Mouse (Mus musculus): Measurements from ENCODE around the gene Pwwp2b.

Pwwp2b gene

GRCm38 (mm10) chr7:139247881-139248614, at the start of gene Pwwp2b:
Gene Pwwp2b, plus strand, starts transcription at chr7:139248482.
- DNase-seq (ENCODE audit: low read depth in 1 of 2, low spot score in 2 of 2) = peak in 1 of 2 experiments; percentile 70

DNA sequence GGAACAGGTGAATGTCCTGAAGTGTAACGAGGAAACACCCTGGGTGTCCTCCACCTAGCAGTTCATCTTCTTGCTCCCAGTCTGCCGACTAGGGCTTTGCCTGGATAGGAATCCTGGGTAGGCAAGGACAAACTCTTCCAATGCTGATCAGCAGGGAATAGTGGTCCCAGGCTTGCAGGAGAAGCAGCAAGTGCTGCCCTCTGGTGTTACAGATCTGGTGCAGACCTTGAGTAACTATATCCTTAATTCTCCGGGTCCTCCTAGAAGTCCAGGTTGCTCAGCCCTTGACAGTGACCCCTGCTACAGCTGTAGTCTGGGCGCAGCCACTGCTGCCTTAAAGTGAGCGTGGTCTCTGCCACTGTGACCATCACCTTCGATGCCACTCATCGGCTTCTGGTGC, 48.2 kb upstream of the Pwwp2b start:
- no peak for DNase-seq (ENCODE audit: low read depth in 1 of 2, low spot score in 2 of 2)

GRCm38 (mm10) chr7:139201209-139201608, 47.1 kb upstream of the Pwwp2b start:
- DNase-seq (ENCODE audit: low read depth in 1 of 2, low spot score in 2 of 2) = no peak

DNA sequence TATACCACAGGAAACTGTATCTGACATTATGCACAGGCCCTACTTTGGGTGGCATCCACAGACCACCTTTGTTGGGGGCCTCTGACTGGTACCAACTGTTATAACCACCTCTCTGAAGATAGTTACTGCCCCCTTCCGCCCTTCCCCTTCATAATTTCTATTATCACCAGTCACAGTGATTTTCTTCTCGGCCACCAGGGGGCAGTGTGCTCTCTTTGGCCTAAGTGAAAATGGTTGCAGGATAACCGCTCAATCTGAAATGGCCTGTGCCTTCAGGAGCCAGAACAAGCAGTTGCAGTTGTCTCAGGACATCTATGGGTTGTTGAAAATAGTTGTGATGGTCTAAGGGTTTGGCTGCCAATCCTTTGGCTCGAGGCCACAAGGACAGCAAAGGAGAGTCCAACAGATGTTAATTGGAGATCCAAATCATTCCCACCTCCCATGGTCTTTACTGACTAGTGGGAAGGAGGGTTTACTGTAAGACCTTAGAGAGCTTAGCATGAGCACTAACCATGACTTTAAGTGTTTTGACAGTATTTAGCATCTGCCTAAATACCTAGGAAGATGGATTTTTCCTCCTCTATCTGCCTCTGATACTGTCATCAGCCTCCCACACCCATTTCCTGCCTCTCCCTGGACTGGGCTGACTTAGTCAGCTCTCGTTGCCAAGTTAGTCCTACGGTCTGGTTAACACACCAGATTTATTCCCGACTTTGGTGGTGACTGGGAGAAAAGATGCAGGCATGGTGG, 40.1 kb upstream of the Pwwp2b start:
- DNase-seq (ENCODE audit: low read depth in 1 of 2, low spot score in 2 of 2) = no peak

GRCm38 (mm10) chr7:139208773-139209095, 39.5 kb upstream of the Pwwp2b start:
- no peak for DNase-seq (ENCODE audit: low read depth in 1 of 2, low spot score in 2 of 2)

DNA sequence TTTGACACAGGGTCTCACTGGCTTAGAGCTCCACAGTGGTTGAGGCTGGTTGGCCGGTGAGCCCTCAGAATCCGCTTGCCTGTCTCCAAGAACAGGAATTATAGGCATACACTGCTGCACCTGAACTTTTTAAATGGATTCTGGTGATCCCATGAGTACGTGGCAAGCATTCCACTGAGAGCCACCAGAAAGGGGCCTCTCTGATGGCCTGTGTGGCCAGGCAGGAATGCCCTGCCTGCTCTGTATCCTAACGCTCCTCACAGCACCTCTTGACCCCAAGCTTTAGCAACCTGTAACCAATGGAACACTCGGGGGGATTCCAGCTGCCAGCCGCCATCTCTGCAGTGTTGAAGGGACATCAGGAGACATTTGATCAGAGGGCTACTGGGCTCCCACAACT, 36.5 kb upstream of the Pwwp2b start:
- DNase-seq (ENCODE audit: low read depth in 1 of 2, low spot score in 2 of 2) = no peak

DNA sequence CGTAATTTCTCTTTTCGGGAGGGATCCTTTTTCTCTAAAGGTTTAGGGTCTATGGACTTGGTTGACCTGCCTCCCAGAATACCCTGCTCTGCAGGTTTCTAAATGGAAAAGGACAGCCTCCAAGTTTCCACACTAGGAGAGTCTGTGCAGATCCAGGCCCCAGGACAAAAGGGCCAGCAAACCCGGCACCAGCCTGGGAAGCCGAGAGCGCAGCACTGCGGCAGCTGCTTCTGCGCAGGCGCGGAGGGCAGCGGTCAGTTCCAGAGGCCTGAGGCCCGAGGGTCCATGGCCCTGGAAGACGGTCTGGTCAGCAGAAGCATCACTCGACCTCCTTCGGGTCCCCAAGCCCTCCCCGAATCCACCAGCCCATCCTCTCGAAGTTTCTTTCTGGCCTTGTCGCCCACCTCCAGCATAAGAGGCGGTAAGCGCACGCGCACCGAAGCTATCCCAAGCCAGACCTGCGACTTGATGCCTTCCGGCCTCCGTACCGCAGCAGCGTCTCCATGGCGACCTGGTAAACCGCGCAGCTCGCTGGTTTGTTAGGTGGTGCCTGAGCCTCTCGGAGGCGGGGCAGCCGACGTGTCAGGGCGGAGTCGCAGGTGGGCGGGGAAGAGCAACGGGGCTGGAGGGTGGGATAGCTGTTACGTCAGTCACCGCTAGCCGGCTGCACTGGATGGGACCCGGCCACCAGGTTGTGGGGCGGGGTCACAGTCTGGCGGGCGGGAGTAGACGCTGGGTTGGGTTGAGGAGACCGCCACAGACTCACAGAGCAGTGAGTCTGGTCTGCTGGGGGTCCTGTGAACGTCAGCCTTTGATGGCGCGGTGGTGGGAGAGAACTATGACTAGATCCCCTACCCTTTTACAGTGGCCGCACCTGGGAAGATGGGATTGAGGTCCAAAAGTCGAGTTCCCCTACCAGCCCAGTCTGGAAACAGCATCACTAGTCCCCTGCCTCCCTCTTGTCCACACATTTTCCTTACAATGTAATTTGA, 35.2 kb upstream of the Pwwp2b start, which contains the start of the genes Lrrc27 and Stk32c:
Gene Lrrc27 (plus strand): TSS at position 235 of the 992 bp plus-strand sequence.
Gene Stk32c (minus strand): TSS at position 554 of the 992 bp plus-strand sequence.
- DNase-seq (ENCODE audit: low read depth in 1 of 2, low spot score in 2 of 2) = peak; percentile 84 to 92

DNA sequence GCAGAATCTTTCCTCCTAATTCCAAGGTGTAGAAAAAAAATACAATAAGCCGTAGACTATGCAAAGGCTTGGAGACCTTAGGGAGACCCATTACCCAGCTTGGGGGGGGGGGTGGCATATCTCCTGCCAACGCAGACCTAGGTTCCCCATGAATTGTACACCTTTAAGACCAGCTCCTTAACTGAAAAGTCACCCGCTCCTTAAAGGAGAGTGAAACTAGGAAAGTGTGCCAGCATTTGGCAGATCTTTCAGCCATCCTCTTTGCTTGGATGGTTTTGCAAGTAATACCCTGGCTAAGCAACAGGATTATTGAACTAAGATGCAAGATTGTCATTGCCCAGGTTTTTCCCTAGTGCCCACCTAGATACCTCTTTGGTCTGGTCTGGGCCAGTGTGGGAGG, 34.5 kb upstream of the Pwwp2b start:
- no peak for DNase-seq (ENCODE audit: low read depth in 1 of 2, low spot score in 2 of 2)

DNA sequence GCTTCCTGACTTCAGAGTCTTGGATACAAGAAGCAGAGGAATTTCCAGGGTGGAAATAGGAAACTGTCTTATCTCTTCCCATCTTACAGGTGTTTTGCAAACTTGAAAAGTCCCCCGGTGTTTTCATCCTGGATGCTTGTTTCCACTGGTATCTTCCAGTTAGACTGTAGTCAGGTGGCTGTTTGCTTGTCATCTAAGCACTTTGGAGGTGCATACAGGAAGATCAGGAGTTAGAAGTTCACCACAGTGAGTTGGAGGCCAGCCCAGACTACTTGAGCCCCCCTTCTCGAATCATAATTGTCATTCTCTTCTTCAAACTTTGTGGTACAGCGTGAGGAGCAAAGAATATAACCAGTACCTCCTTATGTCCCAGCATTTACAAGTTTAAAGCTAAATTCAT, 34.1 kb upstream of the Pwwp2b start:
- DNase-seq (ENCODE audit: low read depth in 1 of 2, low spot score in 2 of 2) = no peak

DNA sequence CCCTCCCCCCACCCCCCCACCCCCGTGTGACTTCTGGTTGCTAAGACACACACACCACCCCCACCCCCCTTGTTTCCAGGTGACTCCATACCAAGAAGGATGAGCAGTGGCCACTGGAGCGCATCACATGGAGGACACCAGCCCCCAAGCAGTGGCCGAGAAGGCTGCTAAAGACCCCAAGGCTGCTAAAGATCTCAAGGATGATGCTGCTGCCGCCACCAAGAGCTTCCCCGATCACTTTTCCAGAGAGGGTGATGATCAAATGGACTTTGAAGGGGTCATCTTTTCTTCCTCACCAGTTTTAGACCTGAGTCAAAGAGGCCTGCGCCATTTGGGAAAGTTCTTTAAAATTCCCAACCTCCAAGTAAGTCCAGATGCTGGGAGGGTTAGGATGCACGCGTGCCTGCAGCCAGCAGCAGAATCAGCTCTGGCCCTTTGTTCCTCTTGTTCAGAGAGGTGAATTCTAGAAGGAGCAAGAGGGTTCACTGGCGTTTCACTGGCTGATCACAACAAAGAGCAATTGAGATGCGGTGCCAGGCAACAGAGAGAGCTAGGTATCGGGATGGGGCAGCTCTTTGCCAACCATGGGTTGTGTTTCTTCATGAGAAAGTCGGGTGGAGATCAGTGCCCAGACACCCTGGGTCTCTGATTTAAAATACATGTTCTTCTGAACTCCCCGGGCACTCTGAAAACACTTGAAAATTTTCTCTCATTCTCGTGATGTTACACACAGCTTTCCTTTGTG, 33.5 kb upstream of the Pwwp2b start:
- no peak for DNase-seq (ENCODE audit: low read depth in 1 of 2, low spot score in 2 of 2)

DNA sequence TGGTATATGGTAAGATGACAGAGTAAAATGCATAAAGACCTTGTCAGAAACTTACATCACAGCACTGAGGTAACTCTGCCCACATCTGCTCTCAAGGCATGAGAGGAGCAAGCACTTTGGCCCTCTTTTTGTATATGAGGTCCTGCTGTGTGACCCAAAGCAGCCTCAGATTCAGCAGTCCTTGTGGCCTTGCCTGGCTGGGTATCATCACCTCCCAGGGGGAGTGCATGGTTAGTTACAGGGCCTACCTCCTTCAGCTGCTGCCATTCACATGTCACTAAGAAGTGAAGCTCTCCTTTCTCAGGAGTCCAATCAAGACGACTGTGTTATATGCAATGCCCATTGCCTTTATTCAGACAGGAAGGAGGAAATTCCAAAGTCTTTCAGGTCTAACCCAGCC, 32.8 kb upstream of the Pwwp2b start:
- no peak for DNase-seq (ENCODE audit: low read depth in 1 of 2, low spot score in 2 of 2)

- no peak for DNase-seq (ENCODE audit: low read depth in 1 of 2, low spot score in 2 of 2)
Measured at GRCm38 (mm10) chr7:139215946-139216345, 32.3 kb upstream of the Pwwp2b start.

- no peak for DNase-seq (ENCODE audit: low read depth in 1 of 2, low spot score in 2 of 2)
Measured at GRCm38 (mm10) chr7:139216464-139216863, 31.8 kb upstream of the Pwwp2b start.

DNA sequence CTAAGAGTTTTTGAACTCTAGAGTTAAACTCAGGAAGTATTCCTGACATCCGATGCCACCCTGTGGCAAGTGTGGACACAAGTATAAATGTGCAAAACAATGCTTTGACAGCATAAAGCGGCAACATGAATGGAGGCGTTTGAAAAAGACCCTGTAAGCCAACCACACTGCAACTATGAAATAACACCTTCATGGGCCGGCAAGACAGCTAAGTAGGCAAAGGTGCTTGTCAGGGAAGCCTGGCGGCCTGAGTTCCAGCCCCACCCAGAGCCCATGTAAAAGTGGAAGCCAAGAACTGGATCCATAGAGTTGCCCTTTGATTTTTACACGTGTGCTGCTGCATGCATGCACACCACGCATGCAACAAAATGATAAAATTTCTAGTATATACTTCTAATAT, 31.2 kb upstream of the Pwwp2b start:
- DNase-seq (ENCODE audit: low read depth in 1 of 2, low spot score in 2 of 2) = no peak

- DNase-seq (ENCODE audit: low read depth in 1 of 2, low spot score in 2 of 2) = no peak
Measured at GRCm38 (mm10) chr7:139218641-139219415, 29.5 kb upstream of the Pwwp2b start.

DNA sequence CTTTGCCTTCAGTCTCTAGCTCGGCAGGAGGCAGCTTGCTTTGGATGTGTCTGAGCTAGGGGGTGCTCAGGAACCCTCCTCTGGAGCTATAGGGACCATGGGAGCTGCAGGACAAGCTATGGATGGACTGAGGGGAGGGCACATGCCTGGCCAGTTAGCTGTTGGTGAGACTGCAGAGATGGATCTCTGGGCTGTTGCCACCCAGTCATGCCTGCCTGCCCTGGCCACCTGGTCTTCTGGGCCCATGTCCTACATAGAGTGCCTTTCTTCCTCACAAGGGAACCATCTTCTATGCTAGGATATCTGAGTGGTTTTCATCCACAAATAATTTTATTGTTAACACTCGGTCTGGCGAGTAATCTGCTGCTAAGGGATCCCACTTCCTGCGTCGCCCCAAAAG, 28.8 kb upstream of the Pwwp2b start:
- DNase-seq (ENCODE audit: low read depth in 1 of 2, low spot score in 2 of 2) = no peak

DNA sequence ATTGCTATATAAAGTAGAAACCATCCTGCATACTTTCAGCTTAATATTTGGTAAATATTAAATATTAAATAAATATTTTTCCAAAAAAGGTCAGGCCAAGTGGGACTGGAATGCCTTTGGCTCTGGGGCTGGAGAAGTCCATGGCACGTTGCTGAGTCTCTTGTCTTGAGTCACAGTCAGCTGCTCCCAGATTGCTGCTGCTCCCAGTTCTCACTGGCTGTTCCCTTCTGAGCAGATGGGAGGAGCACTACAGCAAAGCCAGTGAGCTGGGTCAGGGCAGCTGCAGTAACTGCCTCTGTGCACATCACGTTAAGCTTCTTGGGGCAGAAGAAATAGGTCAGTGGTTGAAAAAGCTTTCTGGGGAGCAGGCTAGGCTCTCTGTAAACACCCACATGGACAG, 28.0 kb upstream of the Pwwp2b start:
- no peak for DNase-seq (ENCODE audit: low read depth in 1 of 2, low spot score in 2 of 2)

DNA sequence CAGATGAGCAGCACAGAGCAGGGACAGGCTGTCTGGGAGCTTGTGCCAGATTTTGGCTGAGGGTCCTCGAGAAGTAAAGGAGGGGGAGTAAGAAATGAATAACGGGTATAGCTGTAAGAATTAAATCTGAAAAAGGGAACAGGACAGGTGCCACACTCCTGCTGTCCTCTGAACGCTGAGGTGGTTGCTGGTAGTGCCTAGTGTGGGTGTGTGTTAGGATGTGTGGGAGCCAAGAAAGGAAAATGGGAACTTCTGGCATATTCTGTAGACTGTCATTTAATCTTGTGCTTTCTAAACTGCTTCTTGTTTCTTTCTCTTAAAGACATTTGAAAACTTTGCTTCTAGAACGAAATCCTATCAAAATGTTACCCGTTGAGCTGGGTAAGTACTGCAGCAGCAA, 27.2 kb upstream of the Pwwp2b start:
- DNase-seq (ENCODE audit: low read depth in 1 of 2, low spot score in 2 of 2) = no peak

GRCm38 (mm10) chr7:139221856-139222255, 26.4 kb upstream of the Pwwp2b start:
- DNase-seq (ENCODE audit: low read depth in 1 of 2, low spot score in 2 of 2) = no peak

- no peak for DNase-seq (ENCODE audit: low read depth in 1 of 2, low spot score in 2 of 2)
Measured at GRCm38 (mm10) chr7:139222341-139222740, 25.9 kb upstream of the Pwwp2b start.
